Mouse (Mus musculus) fibroblast of lung, adult 2 months (primary cell): ENCODE measurements at regions not wholly inside any gene's neighbourhood (a gene's known extent, or its start where the extent isn't known, plus 50 kb on each side); places are given as distances from the start of the nearest gene placed in this dataset.

Source experiments
- DNase-seq: peaks from one replicate; pipeline ENCODE4 v3.0.0-alpha.2; 2011; ENCODE audit warnings: low read depth

DNA sequence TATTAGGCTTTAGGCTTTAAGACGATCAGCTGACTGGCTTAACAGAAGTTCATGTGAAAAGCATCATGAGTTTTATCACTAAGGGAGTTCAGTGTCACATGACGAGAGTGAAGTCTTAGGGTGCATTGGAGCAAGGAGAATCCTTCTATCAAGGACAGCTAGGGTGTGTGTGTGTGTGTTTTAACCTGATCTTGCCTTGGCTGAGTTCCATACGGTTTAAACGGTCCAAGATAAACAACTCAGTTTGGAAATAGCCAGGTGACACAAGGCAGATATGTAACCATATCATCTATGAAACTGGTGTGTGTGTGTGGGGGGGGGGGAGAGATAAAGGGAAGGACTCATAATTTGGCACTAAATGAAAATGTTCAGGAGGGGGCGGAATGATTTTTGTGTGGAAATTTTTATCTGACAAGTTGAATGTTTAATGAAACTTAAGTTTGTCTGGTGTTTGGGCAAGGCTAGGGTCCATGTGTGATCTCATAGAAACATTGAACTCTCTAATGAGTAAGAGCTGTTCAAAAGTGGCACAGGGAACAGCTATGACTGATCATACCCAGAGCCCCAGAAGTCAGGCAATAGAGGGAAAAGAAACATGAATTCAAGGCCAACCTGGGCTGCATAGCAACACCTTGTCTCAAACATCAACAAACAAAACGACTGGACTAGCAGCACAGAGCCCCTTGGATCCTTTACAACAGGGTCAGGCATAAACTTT lies 132.2 kb upstream of the Map3k1 start:
- no peak for DNase-seq

DNA sequence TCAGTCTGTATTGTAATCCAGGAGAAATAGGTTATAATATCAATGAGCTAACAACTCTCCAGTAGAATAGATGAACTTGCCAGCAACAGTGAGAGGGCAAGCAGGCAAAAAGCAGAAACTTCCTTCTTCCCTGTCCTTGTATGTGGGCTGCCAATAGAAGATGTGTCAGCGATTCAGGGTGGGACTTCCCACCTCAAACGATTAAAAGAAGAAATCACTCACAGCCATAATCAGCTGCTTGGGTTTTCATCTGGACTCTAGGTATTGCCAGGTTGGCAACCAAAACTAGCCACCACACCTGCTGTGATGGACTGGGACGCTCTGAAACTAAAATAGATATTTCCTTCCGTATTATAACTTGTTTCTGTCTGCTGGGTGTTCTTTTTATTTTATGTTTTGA lies 133.2 kb upstream of the Map3k1 start:
- no peak for DNase-seq

DNA sequence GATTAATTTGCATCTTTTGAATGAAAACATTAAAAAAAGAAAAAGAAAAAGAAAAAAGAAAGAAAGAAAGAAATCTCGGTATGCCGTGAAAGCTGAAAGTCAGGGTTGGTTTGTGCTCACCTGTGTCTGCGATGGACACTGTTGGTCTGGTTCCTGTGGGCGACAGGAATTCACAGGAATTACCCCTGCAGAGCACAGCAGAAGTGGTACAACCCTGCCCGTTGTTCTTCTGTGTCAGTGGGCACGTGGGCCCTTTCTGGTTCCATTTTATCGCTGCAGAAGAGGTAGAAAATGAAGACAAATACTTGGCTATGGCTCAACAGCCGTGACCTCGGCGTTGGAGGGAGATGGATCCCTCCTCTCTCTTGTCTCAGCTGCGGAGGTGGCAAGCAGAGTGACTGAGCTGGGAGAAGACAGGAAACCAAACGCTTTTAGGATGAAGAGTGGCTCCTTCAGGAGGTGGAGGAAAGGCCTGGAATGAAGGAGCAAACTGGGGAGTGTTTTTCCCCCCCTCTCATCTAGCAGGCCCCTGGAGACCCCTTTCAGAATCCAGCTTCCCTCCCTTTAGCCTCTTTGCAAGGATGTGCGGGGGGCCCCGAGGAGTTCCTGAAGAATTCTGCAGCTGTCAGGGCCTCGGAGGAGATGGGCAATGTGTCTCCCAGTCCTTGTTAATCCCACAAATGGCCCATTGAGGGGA lies 134.7 kb upstream of the Map3k1 start:
- no peak for DNase-seq

DNA sequence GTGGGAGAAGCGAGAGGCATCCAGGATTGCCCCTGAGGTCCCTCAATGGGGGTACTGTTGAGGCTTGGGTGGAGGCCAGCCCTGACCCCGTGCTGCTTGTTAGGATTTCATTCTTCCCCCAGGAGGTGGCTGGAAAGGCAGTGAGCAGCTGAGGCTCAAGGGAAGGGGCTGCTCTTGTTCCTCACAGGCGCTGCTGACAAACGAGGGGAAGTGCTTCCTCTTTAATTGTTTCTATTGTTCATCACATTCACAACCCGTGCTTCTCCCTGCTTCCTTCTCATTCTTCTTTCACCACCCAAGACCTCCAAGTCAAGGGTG lies 135.3 kb upstream of the Map3k1 start:
- no peak for DNase-seq

DNA sequence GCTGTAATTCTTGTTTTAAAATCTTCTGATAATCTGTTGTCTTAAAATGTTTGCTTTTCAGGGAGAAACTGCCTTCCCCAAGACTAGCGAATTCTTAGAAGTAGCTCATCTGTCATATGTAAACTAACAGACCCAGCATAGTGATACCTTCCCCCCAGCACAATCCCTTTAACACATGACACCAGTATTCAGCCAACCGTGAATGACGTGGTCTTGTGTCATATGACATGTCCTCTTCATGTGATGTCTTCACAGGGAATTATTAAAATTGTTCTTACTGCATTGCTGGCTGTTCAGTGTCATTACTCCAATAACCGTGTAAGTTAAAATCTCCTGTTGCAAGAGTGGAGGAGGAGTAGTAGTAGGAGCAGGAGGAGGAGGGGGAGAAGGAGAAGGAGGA lies 137.5 kb upstream of the Map3k1 start:
- DNase-seq, result no peak

DNA sequence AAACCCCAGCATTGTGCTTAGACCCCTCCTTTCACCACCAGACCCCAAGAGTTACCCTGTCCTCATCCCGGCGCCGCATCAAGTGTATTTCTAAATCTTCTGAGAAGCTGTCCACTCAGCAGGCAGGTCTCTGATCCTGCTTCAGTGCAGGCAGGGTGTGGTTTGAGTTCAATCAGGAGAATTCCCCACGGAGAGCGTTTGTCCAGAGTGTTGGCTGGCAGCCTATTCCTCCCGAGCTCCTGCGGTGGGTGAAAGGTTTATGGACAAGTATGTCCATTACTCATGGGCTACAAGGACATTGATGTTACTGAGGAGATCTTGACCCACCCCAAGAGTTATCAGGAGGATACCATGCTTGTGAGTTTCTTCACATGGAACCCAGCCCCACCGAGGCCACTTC lies 138.0 kb upstream of the Map3k1 start:
- no peak for DNase-seq

DNA sequence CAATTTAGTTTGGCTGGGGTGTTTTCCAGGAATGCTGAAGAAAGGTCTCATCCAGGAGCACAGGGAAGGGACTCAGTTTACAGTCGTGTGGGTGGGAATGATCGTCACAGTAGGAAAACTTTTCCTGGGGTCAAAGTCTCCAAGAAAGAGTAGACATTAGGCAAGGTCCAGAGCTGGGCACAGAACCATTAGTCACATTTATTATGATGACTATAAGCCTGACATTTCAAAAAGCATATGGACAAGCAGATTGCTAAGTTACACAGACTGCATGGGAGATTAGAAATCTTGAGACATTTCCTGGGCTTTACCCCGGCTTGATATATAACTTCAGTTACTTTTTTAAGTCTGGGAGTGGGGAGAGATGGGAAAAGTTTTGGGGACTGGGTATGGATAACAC lies 139.6 kb upstream of the Map3k1 start:
- no peak for DNase-seq

DNA sequence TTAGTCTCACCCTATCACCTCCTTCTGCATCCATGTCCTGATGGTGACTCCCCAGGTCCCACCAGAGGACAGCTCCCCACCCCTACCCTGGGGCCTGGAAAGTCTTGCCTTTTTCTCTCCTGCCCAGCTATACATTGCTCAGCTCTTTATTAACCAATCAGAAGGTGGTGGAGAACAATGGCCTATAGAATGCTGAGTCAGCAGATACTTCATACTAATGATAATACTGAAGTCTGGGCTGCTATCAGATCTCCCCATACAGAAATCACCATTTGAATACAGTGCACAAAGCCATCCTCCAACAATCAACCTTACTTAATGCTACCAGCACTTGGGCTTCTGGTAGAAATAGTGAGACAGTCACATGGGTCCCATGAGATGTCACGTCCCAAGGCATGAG lies 141.2 kb upstream of the Map3k1 start:
- no peak for DNase-seq

DNA sequence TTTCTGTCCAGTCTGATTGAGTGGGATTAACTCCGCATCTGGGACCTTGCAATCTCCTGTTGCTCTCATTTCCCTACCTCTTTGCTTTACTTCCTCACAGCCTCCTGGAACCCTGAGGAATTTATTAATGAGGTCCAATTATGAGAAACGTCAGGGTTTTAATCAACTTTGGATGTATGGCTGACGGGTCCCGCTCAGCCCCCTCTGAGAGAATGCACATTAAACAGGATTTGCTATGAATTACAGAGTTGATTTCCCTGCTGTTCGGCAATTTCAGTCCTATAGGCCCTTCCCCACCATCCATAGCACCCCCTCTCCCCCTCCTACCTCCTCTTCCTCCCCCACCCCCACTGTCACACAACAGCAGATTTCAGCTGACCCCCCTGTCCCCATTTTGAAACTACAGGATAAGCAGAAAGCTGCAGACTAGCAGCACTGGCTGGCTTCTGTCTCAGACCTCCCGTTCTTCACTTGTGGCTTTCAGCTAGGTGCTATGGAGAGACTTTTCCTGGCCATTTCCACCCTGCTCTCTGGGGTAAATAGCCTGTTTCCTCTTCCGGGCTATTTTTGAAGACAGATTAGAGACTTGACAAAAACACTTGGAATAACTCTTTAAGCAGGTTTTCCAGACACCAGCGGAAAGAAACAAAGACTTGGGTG lies 145.2 kb upstream of the Map3k1 start:
- no peak for DNase-seq

DNA sequence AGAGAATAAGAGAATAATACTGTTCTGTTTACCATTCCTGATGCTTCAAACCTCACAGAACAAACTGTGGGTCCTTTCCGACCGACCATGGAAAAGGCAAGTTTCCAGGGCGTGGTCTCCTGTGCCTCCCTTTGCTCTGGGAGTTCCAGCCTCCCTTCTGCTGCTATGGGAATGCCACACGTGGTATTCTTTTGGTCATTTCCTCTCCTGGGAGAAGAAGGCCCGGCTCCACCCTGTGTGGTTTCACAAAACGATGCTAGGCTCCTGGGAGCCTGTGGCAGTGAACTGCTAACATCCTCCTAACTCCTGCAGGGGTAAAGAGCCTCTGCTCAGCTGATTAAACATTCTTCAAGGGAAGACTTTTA lies 145.7 kb upstream of the Map3k1 start:
- DNase-seq, result no peak

DNA sequence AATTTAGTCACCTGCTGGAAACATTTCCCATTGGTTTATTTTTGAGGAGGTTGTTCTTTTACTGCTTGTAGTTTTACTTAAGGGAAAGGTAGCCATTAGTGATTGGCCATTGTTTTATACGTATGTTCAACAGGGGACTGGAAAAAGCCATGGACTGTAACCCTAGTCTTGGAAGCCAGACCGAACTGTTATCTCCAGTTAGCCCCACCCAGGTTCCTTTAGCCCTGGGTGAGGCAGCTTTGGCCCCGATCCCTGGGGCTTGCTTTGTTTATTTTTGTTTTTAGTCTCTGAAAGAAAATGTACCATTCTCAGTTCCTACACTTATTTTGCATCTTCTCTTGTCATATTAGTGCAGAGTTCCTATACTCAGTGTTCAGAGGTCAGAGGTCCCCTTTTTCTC lies 148.3 kb upstream of the Map3k1 start:
- no peak for DNase-seq

DNA sequence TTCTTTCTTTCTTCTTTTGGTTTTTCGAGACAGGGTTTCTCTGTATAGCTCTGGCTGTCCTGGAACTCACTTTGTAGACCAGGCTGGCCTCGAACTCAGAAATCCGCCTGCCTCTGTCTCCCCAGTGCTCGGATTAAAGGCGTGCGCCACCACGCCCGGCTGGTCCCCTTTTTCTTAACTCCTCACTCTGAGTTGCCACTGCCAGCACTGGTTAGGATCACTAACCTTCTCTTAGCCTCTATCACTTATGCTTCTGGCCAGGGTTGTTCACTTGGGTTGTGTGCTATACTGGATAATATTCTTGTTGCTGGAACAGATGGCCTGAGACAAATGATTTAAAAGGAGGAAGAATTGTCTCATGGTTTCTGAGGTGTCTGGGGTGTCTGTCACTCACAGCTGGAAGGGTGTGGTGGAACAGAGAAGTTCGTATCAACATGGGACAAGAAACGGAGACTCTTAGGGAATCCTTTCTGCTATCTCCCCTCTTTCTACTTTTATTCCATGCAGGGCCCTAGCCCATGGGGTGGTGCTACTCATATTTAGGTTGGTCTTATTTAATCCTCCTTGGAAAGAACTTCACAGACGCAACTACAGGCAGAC lies 149.0 kb upstream of the Map3k1 start:
- DNase-seq, result no peak

DNA sequence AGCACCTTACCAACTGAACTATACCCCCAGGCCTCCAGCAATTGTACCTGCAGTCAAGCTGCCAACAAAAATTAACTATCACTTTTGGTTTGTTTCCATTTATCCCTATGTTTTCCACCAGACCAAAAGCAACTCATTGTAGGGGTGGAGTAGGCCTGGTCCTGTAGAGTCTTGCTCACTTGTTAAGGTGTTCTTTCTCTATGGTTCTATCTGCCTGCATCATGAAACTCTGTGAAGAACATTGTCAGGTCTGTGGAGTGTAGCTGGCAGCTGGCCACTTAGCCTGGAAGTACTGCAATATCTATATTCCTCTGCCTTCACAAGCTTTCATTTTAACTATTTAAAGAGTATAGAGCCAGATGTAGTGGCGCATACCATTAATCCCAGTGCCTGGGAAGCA lies 149.6 kb upstream of the Map3k1 start:
- no peak for DNase-seq

DNA sequence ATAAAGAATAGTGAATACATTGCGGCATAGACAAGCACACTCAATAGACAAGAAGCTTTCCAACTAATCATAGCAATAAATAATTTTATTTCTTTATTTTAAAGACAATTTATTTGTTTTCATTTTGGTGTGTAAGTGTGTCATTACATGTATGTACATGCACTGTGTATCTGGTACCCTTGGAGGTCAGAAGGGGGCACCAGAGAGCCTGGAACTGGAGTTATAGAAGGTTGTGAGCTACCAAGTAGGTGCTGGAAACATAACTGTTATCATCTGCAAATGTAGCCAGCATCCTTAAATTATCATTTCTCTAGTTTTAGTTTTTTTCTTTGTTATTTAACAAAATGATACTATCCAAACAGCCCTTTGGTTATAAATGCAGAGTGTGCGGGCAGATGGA lies 151.2 kb upstream of the Map3k1 start:
- DNase-seq, result no peak

DNA sequence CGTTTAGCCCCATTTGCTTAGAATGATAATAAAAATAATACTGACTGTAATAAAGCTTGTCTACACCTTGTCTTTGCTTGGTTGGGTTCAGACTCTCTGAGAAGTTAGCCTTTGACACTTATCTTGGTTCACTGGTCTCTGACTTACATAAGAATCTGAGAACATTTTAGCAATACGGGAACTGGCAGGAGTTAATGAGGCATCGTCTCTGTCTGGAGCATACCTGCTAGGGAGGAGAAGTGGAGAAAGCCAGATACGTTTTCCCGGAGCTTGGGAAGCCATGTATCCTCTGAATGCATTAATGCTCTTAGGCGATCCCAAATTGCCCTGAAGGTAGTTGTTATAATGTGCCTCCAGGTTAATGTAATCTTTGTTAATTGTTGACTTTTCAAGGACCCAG lies 152.6 kb upstream of the Map3k1 start:
- no peak for DNase-seq

DNA sequence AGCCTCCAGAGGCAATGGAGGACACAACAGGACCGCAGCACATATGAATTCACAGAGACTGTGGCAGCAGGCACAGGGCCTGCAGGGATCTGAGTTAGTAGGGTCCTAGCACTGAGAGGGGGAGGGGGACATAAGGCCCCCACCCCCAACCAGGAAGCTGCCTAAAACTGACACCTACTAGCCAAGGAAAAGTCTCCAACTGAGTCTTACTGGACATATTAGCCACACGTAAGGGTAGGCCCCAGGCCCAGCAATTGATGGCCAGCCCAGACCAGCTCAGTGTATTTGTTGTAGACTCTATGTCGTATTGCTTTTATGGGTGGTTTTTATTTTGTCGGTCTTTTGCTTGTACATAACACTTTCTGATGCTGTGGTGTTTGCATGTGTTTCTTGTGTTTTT lies 153.4 kb upstream of the Map3k1 start:
- DNase-seq, result no peak

DNA sequence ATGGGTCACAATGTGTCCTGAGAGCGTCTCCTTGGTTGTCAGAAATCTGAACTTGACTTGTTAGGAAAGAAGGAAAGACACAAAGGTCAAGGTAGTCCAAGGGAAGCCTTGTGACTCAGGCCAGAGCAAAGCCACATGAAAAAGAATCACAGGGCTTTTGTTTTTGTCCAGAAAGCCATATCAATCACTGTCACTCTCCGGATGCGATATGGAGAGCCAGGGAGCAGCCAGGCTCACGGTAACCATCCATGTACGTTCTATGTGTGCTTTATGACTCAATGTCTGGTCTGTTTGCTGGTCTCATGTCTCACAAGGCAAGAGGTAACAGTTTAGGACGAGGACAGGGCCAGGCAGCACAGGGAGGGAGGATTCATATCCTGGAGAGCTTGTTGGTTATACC lies 157.3 kb upstream of the Map3k1 start:
- no peak for DNase-seq

DNA sequence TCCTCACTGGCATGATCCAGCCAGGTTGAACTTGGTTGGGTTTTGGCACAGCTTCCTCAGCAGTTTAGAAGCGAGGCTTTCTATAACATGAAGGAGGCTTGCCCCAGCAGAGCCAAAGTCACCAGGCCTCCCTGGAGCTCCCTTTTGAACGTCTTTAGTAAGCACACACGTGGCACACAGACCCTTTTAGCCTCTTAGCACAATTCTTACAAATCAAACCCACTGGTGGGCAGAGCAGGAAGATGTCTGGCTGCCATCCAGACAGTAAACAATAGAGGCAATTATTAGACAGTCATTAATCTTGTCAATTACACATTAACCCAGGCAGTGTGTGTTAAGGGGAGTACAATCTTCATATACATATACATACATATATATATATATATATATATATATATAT lies 157.8 kb upstream of the Map3k1 start:
- DNase-seq, result no peak

DNA sequence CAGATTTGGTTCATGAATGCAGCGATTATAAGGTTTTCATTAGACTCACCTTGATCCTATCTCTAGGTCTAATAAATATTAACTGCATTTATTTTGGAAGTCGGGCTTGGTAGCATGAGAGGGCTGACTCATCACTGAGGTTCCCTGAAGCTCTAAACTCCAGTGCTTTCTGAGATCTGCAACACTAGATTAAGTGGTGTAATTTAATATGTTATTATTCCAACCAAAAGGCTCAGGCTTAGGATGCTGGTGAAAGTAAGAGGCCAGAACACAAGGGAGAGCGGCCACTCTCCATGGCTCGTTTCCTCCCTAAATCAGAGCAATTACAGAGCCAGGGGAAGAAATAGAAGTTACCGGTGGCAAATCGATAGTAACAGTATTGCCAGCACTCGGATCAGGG lies 159.4 kb upstream of the Map3k1 start:
- DNase-seq, result no peak

DNA sequence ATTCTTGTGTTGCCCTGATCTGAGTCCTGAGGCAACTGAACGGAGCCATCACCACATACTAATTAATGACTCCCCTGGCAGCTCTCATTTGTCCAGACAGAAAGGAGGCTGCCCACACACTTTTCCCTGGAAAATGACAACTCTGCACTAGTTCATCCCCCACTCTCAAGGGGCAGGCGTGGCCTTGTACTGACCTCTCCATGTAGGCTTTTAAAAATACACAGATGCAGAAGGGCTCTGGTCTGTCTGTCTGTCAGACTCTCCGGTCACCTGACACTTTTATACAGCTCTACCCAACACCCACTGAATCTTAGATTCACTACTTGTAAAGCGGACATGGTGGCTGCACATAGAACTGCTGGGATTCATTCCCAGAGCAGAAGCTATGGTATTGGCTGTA lies 165.5 kb upstream of the Map3k1 start:
- no peak for DNase-seq

DNA sequence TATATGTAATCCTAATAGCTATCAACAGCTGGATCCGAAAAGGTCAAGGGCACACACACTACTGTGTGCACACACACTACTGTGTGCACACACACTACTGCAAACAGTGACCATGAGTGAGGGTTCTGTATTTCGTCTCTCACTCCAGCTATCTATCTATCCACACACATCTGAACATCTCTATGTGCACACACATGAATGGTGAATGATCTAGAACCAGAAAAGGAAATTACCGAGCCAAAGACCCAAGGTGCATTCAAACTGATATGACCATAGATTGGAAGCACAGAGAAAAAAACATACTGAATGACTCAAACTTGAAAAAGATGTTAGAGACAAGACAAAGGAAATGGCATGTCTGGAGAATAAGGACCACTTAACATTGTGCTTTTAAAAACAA lies 166.8 kb upstream of the Map3k1 start:
- no peak for DNase-seq

DNA sequence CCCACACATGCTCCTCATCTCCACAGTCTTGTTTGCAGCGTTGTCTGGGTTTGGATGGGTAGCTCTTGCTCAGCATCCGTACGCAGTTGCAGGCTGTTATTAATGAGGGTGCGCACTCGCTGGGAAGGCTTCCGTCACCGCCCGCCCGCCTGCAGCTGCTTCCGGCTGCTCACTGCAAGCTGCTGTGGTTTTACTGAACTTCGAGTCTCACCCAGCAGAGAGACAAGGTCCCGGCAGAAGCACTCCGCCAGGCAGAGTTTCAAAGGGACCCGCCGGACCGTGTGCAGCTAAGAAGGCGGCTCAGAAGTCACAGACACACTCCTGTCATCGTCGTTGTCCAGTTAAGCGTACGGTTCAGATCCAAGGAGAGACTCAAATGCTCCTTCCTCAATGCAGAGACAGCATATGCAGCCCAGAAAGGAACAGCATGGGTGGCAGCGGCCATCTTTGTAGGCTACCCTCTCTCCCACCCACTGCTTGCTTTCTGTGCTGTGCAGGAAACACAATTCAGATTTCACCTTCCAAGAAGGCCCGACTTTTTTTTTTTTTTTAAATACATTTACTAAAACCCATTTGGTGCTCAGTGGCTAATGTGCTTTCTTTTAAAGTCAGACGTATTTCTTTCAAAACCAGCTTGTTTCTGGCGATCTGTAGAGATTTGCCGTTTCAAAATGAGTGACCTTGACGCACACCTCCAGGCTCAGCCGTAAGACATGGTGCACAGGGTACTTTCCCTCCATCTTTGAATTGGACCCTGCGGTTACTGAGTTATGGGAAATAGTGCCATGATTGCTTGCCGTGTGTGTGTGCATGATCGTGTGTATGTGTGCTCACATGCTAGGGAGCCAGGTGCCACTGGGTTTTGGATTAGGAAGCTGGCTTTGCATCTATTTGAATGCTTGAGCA lies 169.2 kb upstream of the Map3k1 start:
- DNase-seq, result no peak

DNA sequence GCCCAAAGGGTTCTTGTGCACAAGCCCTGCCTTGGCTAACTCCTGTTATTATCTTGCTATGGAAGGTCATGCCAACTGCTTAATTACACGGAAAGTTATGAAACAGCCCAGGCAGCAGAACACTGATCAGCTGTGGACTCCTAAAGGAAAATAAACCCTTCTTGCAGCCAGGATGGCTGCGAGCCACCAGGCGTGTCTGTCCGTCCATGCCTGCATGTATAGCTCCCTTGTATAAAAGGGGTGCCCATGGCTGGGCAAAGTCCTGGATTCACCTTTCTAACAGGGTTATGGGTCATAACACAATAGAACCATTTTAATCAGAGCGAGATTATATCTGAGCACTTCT lies 169.9 kb upstream of the Map3k1 start:
- DNase-seq, result no peak
